Mouse (Mus musculus) erythroblast, embryonic 14.5 days (primary cell): Measurements from ENCODE around the gene Tarm1. TPM values are rescaled to one million over a fixed set of nuclear protein-coding genes. Genes with fewer than 3 reads are reported as not detected.

Experiments used
- H3K27me3 ChIP-seq: 2 replicates; pipeline ENCODE4 v1.6.1; 2012; ENCODE audit warnings: inconsistent platforms; ENCODE audit not compliant: control insufficient read depth
- H3K36me3 ChIP-seq: 2 replicates; pipeline ENCODE4 v1.6.1; 2012; ENCODE audit warnings: mild to moderate bottlenecking, inconsistent platforms; ENCODE audit not compliant: control insufficient read depth
- H3K4me1 ChIP-seq: 2 replicates; pipeline ENCODE4 v1.6.1; 2012; ENCODE audit warnings: inconsistent platforms; ENCODE audit not compliant: control insufficient read depth
- H3K4me3 ChIP-seq: replicated peaks from 2 replicates; pipeline ENCODE3; 2012; ENCODE audit warnings: moderate library complexity, mild to moderate bottlenecking, inconsistent platforms
- H3K9me3 ChIP-seq: 2 replicates; pipeline ENCODE4 v1.6.1; 2012; ENCODE audit warnings: low read length, inconsistent platforms, mixed read lengths; ENCODE audit not compliant: control insufficient read depth
- GATA1 ChIP-seq: IDR thresholded peaks from 2 replicates; pipeline ENCODE4 v1.6.1; 2012; ENCODE audit warnings: low read length, inconsistent platforms, mixed read lengths
- TAL1 ChIP-seq: IDR thresholded peaks from 3 replicates; pipeline ENCODE4 v1.6.1; 2012; ENCODE audit warnings: low read length, inconsistent platforms, mixed read lengths
- polyA plus RNA-seq: library from polyadenylated mRNA; stranded (reverse); fragments of >175 nt; gene quantifications from 2 replicates; pipeline ENCODE4 v1.2.3, GENCODE M21; 2012

Gene Tarm1
- polyA plus RNA-seq, 1 experiment = not detected

DNA sequence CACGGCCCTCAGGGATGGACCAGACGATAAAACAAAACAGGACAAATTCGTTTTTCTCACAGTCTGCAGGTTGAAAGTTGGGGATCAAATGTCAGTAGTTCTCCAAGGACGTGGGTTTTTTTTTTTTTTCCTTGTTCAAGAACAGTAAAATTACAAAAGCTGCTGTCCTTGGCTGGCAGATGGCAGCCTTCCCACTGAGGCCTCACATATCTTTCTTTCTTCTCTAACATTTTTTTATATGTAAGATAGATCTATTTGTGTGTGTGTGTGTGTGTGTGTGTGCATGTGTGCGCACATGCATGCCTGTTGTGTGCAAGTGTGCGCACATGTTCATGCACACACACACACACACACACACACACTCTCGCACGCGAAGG is 44.6 kb downstream of the Tarm1 start:
- no peaks in the 10 kb centered on the region for H3K36me3 ChIP-seq
- H3K4me1 ChIP-seq = no peaks in the 10 kb centered on the region
- H3K27me3 ChIP-seq = no peaks in the 10 kb centered on the region
- TF ChIP-seq GATA1 (no peak), TAL1 (no peak)
- H3K9me3 ChIP-seq = no peaks in the 10 kb centered on the region
- H3K4me3 ChIP-seq = no peak overlapping the region

DNA sequence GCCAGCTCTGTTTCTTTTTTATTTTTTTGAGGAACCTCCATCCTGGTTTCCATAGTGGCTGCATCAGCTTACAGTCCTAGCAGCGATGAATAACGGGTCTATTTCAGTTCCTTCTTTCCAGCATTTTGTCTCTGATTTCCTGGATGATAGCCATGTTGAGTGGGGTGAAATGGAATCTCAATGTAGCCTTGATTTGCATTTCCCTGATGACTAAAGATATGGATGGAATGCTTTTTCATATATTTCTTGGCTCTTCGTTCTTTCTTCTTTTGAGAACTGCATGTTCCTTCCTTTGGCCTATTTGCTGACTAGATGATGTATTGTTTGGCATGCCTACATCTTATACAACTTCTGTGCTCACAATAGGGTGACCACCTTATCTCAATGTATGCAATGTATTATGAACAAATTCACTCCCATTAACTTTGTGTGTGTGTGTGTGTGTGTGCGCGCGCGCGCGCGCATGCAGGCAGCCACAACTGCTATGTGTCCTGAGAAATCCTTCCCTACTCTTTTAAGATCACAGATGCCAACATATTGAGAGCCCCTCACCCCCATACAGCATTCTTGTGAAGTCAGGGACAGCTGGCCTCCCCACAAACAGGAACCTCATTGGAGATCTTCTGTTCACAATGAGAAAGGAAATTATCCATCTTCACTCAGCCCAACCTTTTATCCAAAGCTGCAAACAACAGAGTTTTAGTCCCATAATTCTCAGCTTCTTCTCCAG is 45.1 kb downstream of the Tarm1 start:
- no peaks in the 10 kb centered on the region for H3K9me3 ChIP-seq

DNA sequence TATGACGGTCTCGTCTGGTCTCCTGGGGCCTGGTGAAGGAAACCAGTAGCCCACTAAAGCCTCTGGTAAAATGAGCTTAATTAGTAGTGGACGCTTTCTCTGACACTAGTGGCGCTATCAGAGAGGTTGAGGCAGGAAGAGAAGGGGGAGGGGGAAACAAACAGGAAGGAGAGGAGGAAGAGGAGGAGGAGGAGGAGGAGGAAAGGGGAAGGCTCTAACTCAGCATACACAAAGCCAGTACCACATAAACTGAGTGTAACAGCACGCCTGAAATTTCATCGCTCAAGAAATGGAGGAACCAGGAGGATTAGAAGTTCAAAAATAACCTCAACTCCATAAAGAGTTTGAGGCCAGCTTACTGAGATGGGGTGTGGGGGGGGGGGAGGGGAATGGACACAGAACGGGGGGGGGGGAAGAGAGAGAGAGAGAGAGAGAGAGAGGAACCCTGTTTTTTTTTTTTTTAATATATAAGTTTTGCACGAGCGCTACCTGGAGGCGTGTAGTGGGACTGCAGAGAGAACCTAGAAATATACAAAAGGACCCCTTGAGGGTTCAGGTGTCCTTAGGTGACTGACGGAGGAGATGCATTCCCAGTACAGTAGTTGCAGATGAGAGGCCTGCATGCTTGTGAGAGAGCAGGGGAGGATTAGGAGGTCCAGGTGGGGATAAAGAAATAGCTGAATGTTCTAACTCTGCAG is 48.8 kb downstream of the Tarm1 start:
- Histone ChIP-seq H3K36me3 (no peaks in the 10 kb centered on the region), H3K4me3 (no peak overlapping the region), H3K9me3 (no peaks in the 10 kb centered on the region), H3K27me3 (no peaks in the 10 kb centered on the region), H3K4me1 (no peaks in the 10 kb centered on the region)
- TF ChIP-seq TAL1 = no peak

More for the DNA sequence above, 45.1 kb downstream of the Tarm1 start:
- Histone ChIP-seq H3K27me3 (no peaks in the 10 kb centered on the region), H3K4me3 (no peak overlapping the region), H3K4me1 (no peaks in the 10 kb centered on the region), H3K36me3 (no peaks in the 10 kb centered on the region)
- TF ChIP-seq GATA1 (no peak), TAL1 (no peak)

DNA sequence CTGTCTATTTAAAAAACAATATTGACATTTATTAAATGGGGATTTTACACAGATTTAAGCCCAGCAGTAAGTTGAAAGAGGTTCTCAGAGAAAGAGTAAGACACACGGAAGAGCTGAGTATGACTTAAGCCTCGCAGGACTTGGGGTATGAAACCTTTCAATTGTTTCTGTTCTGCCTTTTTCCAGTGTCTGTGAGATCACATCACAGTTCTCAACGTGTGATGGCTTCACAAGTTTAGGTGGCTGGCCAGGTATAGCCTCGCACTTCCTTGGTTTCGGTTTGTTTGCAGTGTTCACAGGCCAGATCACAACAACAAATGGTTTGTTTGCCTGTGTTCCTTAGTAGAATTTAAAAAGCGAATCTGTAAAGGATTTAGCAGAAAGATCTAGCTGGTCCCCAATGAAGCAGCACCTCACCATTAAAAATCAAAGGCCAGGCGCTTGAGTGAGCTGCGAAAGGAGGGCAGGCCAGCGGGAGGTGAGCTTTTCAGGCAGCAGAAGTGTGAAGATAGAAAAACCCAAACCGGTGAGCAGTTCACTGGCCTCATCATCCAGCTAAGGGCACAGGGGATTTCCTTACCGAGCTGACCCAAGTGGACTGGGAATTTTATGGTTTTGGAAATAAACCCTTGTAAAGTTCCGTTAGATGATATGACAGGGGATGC is 49.5 kb downstream of the Tarm1 start:
- no peaks in the 10 kb centered on the region for H3K36me3 ChIP-seq
- no peak for TF ChIP-seq GATA1
- no peak for TF ChIP-seq TAL1
- no peaks in the 10 kb centered on the region for H3K9me3 ChIP-seq
- no peaks in the 10 kb centered on the region for H3K27me3 ChIP-seq
- no peaks in the 10 kb centered on the region for H3K4me1 ChIP-seq
- no peak overlapping the region for H3K4me3 ChIP-seq

DNA sequence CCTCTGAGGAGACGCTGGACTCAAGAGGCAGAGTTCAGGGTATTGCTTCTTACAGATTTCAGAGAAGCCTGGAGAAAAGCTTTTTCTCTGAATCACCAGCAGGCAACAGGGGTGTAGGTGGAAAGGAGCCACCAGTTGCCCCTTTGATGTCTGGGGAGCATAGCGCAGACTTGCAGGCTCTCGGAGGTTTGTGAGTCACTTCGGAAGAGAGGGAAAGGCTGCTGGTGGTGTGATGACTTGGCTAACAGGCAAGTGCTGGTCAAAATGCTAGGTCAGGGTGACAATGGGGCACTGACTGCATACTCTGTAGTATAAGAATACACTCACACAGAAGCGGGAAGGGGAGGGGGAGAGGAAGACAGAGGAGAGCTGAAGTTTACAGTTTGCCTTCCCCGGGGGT is 51.3 kb downstream of the Tarm1 start:
- Histone ChIP-seq H3K9me3 (no peaks in the 10 kb centered on the region), H3K4me3 (no peak overlapping the region), H3K27me3 (no peaks in the 10 kb centered on the region), H3K4me1 (no peaks in the 10 kb centered on the region), H3K36me3 (no peaks in the 10 kb centered on the region)
- TF ChIP-seq GATA1 = no peak
- no peak for TF ChIP-seq TAL1

DNA sequence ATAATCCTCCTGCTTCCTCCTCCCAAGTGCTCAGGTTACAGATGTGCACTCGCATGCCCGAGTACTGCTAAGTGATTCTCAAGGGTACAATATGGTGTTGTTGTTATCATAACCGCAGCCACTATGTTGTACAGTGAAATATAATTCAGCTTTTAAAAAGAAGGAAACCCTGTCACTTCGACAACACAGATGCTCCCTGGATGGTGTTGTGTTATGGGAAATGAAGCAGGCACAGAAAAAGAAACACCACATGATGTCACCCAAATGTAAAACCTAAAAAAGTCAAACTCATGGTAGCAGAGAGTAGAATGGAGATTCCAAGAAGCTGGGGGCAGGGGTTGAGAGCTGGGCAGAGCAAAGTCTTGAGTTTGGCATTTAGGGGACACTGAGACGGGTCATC is 51.8 kb downstream of the Tarm1 start:
- H3K9me3 ChIP-seq = no peaks in the 10 kb centered on the region
- no peaks in the 10 kb centered on the region for H3K4me1 ChIP-seq
- H3K36me3 ChIP-seq = no peaks in the 10 kb centered on the region
- H3K4me3 ChIP-seq = no peak overlapping the region
- no peaks in the 10 kb centered on the region for H3K27me3 ChIP-seq
- TF ChIP-seq GATA1 (no peak), TAL1 (no peak)

DNA sequence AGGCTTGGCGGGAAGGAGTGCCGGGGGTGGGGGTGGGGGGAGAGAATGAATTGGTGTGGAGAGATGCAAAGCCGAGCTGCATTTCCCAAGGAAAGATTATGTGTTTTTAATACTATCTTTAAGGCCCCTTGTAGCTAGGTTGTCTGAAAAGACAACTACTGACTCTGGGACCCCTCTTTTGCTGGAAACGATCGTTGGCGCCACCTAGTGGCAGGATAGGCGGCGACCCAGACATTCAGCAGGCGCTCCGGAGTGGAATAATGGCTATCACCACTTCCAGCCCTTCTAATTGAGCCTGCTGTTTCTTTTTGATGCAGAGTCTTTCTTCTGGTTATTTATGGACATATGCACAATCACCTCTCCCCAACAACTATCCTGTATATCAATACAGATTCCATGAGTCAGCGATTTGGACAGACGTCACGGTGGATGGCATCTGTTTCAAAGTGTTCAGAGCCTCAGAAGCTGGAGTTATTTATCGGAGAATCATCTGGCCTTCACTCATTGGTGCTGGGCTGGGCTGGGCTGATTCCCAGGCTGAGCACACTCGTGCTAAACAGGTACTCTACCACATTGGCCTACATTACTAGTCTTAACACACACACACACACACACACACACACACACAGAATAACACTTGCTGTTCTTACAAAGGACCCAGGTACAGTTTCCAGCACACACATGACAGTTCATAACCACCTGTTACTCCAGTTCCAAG is 53.5 kb downstream of the Tarm1 start:
- Histone ChIP-seq H3K4me3 (no peak overlapping the region), H3K36me3 (no peaks in the 10 kb centered on the region), H3K27me3 (no peaks in the 10 kb centered on the region), H3K9me3 (no peaks in the 10 kb centered on the region), H3K4me1 (no peaks in the 10 kb centered on the region)
- TF ChIP-seq TAL1 (no peak), GATA1 (no peak)

DNA sequence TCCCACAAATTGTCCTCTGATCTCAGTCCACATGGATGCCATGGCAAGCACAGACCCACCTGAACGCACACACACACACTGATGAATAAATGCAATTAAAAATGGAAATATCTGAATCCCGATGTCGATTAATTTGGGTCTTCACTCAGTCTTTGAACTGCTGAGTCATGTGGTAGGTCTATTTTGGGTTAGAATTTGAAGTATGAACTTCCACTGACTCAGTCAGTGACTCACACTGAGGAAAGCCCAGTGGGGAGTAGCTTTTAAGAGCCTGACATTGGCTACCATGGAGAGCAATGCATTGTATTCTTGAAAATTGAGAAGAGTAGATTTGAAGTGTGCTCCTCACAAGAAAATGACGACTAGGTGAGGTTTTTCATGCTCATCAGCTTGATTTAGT is 55.4 kb downstream of the Tarm1 start:
- H3K27me3 ChIP-seq = no peaks in the 10 kb centered on the region
- no peak for TF ChIP-seq TAL1
- TF ChIP-seq GATA1 = no peak
- no peak overlapping the region for H3K4me3 ChIP-seq
- no peaks in the 10 kb centered on the region for H3K4me1 ChIP-seq
- H3K9me3 ChIP-seq = no peaks in the 10 kb centered on the region
- no peaks in the 10 kb centered on the region for H3K36me3 ChIP-seq

DNA sequence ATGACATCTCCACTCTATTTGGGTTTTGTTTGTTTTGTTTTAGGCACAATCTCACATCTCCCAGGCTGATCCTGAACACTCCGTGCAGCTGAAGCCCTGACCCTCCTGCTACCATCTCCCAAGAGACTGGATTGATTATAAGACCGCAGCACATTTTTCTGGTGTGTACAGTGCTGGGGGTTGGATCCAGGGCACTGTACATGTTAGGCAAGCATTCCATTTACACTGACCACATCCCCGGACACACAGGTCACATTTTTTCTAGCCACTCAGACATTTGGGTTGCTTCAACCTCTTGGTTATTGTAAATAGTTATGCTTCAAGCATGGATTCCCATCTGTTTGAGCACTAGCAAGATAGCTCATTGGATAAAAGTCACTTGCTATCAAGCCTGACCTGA is 55.8 kb downstream of the Tarm1 start:
- no peaks in the 10 kb centered on the region for H3K4me1 ChIP-seq
- H3K36me3 ChIP-seq = no peaks in the 10 kb centered on the region
- H3K27me3 ChIP-seq = no peaks in the 10 kb centered on the region
- no peak overlapping the region for H3K4me3 ChIP-seq
- TF ChIP-seq GATA1 (no peak), TAL1 (no peak)
- no peaks in the 10 kb centered on the region for H3K9me3 ChIP-seq
